Mouse (Mus musculus) heart, postnatal 10 days (tissue): Measurements from ENCODE around the gene Tymp. TPM values are rescaled to one million over a fixed set of nuclear protein-coding genes. Genes with fewer than 3 reads are reported as not detected.

Experiments used
- DNase-seq, 2 experiments: peaks; one replicate each; pipeline ENCODE4 v3.0.0; 2021
- intact Hi-C: fragments of 180-260 bp; cut with DNase I; formaldehyde crosslinking; loops from one replicate; pipeline ENCODE4 v1.15.1; 2025
- total RNA-seq, 2 experiments: library from RNA; stranded (reverse); gene quantifications; 2 replicates each; pipeline ENCODE4 v1.2.3; 2021

Tymp gene
- total RNA-seq, 2 experiments from 2014 or later = 0.31 to 0.64 TPM

DNA sequence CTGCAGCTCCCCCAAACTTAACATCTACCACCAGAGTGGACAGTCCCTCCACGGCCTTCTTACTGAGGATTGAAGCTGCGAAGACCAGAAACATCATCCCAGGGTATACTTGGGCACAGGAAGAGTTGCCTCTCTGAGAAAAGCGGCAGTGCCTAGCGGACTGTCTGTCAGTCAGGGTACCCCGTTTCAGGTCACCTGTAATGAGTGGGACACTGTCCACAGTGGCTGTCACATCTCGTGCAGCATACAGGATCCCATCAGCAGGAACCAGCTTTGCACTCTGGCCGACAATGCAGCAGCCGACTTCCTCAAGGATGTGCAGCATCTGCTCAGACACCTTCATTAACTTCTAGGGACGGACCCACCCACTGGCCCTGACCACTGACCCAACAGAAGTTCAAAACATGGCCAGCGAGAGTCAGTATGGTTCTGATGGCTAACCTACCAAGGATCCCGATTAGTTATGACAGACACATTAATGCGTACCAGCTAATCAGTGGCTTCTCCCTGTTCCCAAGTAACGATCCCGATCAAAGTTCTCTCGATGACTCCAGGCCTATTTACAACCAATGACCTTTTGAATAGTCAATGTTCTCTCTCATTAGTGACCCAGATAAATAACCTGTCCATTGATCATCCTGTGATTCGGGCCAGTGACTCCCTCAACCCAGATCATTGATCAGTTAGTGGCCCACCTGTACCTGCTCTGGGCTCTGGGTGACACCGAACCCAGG, 1.9 kb downstream of the Tymp start:
- intact Hi-C loops = loop anchor here (5.0 kb wide), 2 partner anchors 92 to 152 kb away; no protein-coding TSS in a partner anchor
- DNase-seq = no peak

DNA sequence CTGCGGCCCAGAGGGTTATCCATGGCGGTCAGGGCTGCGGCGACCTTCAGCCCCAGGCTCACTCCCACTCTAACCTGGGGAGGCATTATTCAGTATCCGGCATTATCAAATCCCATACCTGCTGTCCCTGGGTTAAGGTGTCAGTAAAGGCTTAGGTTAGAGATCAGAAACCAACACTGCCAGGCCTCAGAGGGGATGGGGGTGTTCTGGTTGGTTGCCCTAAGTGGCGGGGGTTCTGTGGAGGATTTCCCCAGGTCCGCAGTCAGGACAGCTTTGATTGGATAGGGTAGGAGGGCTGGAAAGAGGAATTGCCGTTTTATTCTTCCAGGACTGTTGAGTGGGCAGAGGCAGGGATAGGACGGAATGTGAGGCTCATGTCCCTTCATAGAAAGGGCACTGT, 2.5 kb downstream of the Tymp start:
- intact Hi-C loops = loop anchor here (5.0 kb wide), 1 partner anchor 93 kb away; no protein-coding TSS in a partner anchor

DNA sequence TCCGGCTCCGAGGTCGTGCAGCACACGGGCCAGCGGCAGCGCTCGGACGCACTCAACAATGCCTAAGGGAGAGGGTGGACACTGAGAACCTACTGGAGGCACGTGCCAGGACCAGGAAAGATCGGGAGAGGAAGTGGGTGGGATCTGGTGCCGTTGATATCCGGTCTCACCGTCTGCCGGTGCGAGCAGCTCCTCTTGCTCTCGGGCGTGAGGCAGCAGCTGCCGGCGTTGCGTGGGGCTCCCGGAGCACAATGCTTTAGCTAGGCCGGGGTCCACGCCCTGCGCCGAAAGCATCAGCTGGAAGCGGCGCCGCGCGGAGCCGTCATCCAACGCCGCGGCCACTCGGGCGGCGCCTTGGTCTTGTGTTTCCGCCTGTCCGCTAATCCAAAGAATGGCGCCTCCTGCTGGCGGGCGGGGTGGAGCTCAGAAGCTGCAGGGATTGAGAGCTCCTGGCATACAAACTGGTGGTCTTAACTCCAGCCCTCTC, 3.0 kb downstream of the Tymp start, which contains the start of gene Sco2:
TSS of gene Sco2 (minus strand) at position 85 of the 487 bp plus-strand sequence.
- intact Hi-C loops = loop anchor here (2.0 to 5.0 kb wide), 2 partner anchors 17 to 93 kb away; no protein-coding TSS in a partner anchor
- peak; percentile 94 to 98 for DNase-seq

More for the DNA sequence above, 2.5 kb downstream of the Tymp start:
- DNase-seq = no peak

DNA sequence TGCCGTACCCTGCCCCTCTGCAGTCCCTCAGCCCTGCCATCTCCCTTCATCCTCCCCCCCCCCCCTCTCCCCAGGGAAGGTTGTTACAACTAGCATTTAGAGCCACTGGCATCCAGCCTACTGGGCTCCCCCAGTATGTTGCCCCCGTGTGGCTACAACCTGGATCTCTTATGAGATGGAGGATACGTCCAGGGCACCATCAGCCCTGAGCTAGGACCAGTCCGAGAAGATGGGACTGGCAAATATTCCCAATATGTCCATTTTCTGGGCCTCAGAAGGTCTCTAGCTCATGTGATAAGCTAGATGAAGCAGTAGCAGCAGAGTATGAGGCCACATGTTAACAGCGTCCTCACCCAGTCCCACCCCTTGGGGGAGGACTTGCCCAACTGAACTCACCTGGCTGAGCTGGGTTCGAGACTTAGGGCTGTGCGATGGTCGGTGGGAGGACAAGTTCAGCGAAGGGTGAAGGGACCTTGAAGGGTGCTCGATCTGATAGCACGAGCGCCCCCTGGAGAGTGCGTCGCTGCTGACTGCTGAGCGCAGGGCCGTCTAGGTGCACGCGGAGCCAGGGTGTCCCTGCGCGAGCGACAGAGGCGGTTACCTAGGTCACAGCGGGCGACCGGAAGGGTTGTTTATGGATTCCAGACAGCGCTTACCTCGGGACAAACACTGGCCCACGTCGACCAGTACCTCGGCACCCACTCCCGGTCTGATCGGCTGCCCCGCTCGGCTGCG, 3.6 kb downstream of the Tymp start:
- intact Hi-C loops = loop anchor here (2.0 to 5.0 kb wide), 2 partner anchors 16 to 94 kb away; no protein-coding TSS in a partner anchor
- DNase-seq = peak; percentile 88 to 89

DNA sequence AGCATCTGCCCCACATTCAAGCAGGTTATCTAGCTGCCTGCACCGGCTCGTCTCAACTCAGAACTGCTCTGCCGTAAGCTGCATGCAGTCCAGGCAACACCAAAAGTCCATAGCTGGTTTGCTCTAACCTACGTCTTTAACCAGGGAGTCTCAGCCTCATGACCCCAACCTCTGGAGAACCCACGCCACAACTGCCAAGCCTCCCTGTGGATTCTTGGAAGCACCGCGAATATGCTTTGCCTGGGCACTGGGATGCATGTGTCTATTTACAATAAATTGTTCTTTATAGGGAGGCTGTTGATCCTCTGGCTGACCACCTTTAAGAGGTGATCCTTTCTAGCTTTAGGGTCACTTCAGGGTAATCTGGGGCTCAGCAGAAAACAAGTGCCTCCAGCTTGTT, 4.3 kb downstream of the Tymp start:
- intact Hi-C loops = loop anchor here (2.0 to 5.0 kb wide), 2 partner anchors 16 to 95 kb away; no protein-coding TSS in a partner anchor
- DNase-seq = no peak

DNA sequence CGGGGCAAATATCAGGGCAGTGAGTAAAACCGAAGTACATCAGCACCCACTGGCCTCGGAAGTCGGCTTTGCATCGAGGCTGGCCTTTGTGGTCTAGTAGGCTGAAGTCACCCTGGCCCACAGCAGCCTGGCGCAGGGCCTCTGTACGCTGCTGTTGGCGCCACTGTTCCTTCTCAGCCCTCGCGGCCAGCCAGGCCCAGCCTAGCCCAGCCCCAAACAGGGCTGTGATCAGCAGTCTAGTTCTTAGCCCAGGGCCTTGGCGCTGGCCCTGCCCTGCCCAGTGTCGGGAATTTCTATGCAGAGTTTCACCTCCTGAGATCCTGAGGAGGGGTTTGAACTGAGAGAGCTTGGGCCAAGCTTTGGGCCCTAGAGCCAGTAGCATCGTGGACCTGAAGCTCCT, 4.8 kb downstream of the Tymp start:
- intact Hi-C loops = loop anchor here (2.0 to 5.0 kb wide), 2 partner anchors 15 to 95 kb away; no protein-coding TSS in a partner anchor
- DNase-seq = no peak

DNA sequence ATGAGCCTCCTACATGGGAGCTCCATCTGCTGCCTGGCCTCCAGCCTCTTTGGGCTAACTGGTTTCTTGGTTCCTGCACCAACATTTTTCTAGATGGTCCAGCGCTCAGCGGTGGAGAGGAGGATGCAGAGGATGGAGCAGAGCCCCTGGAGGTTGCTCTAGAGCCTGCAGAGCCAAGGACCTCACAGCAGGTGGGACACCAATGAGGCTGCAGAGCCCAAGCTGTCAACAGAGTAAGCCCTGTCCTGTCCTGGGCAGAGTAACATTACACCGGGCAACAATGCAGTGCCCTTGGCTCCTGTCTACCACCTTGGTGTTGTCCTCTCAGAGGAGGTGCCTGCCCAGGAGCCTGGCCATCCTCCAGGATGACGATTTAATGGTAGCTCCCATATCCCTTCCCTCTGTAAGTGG, 11.7 kb downstream of the Tymp start:
- intact Hi-C loops = no loop called here

DNA sequence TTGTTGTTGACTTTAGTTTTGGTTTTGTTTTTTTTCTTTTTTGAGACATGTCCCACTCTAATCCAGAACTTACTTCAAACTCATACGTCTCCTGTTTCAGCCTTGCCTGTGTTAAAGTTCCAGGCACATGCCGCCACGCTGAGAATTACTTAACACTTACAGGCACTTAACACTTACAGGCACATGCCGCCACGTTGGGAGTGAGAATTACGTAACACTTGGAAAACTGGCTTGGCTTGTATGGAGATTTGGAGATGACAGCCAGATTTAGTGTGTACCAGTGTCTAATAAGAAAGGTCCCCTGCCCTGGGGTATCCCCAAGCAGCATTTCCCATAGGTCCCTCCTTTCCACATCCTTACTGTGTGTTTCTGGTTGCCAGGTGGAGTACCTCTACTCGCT, 13.8 kb downstream of the Tymp start:
- intact Hi-C loops = loop anchor here (5.0 kb wide), 1 partner anchor 86 kb away; no protein-coding TSS in a partner anchor
- no peak for DNase-seq

More for the DNA sequence above, 11.7 kb downstream of the Tymp start:
- no peak for DNase-seq

DNA sequence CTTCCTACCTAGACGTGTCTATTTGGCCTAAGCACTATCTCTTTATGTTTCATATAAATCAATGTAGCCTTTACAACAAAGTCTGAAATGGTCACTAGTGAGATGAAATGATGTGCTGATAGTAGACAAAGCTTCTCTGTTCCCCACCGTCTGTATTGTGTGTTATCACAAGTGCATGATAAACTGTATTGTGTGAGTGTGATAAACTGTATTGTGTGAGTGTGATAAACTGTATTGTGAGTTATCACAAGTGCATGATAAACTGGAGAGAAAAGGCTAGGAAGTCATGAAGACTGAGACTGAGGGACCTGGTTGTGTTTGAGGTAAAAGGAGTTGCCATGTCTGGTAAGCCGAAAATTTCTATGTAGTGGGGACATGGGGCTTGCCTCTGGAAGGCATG, 18.1 kb downstream of the Tymp start:
- intact Hi-C loops = no loop called here
- DNase-seq = no peak

DNA sequence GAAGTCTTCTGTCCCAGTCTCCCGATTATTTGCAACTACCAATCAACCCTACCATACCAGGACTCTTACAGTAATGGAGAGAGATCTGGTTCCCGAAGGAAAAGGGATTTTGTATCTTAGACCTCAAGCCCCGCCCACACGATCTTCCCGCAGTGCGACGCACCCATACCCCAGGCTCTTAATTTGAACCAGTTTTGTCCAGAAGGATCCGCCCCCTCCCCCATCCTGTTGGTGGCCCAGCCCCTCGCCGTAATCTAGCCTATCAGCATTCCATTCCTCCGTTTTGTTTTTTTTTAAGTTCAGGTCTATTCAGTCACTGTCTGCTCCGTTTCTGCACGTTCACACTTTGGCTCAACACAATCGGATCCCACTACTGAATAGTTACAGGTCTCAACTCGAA, 20.5 kb downstream of the Tymp start:
- intact Hi-C loops = loop anchor here (2.0 kb wide), 1 partner anchor 16 kb away; the partner anchor contains the start of gene Sco2
- peak; percentile 77 for DNase-seq

DNA sequence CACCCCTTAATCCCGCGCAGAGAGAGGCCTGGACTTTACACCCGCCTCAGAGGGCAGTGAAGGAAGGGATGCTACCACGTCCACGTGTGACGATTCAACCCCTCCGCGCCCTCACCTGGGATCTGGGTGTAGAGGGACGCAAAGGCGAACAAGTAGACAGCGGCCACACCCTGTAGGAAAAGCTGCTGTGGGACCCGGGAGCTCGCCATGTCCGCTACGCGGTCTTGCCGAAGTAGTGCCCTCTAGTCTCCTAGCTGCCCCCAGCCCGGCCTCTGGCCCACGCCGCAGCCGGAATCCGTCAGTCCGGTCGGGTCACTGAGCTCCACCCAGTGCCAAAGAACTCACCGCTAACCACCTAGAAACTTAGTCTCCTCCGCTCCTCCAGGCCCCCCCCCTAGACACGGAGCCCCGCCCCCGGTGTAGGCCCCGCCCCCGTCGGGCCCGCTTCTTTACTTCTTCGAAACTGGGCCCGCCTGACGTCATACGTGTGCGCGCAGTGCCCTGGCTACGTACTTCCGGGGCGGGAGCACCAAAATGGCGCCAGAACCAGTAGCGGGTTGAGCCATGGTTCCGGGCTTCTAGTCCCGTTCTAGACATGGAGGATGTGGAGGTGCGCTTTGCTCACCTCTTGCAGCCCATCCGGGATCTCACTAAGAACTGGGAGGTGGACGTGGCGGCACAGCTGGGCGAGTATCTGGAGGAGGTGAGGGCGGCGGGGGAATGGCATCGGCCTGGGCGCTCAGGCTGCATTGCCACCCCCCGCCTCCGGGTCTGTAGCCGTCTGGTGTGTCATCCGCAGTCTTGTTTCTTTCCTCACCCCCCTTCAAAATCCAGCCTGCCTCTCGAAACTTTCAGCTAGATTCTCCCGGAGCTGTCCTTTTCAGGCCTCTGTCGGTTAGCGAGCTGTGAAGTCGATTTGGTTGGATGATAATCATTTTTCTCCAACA, 21.3 kb downstream of the Tymp start, which contains the start of the genes Lmf2 and Ncaph2:
TSS of gene Lmf2 (minus strand) at position 419 of the 947 bp plus-strand sequence.
TSS of gene Ncaph2 (plus strand) at position 479 of the 947 bp plus-strand sequence.
- intact Hi-C loops = loop anchor here (2.0 kb wide), 1 partner anchor 17 kb away; the partner anchor contains the start of gene Sco2
- DNase-seq = peak; percentile 96 to 99

DNA sequence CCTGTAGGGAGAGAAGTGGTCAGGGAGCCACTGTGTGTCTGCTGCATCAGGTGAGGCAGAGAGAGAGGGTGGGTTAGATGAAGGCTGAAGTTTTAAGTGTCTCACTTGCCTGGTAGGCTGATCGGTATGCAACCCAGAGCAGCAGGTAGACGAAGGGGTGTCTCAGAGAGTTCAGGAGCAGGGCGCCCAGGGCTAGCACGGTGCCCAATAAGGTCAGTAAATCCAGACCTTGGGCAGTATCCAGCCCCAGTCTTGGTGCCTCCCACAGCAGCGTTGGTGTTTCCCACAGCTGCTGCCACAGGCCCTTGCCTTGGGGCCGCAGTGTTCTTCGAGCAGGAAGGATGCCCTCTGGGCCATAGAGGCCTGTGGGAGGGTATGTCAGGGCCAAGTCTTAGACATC, 22.4 kb downstream of the Tymp start:
- intact Hi-C loops = no loop called here
- no peak for DNase-seq

DNA sequence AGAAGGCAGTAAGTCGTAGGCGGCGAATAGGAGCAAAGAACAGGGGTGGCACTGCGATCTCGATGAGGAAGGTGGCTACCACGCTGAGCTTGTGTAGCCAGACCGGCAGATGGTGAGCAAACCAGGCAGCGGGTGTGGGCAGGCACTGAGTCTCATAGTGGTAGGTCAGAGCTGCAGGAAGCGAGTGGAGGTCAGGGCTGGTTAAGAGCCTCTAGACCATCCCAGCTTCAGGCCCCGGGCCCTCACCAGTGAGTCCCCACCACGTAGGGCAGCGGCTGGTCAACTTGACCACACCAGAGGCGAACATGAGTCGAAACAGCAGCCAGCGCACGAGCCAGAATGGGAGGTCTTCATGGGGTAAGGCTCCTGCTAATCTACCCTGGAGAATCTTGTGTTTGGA, 23.0 kb downstream of the Tymp start:
- intact Hi-C loops = no loop called here
- no peak for DNase-seq

DNA sequence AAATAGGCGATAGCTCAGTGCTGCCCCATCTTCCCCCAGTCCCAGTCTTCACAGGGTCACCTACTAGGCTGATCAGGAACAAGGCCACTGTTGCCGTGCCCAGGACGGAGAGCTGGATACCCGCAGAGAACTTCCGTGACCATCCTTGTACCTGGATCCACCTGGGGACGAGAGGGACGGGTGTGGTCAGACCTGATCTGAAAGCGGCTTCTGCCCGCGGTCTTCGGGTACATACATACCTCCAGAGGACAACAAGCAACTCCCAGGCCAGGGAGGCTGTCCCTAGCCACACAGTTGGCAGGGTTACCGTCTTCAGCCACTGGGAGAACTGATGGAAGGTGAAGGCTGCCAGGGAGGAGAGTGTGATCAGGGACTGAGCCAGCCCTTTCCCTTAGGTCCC, 24.0 kb downstream of the Tymp start:
- intact Hi-C loops = no loop called here

DNA sequence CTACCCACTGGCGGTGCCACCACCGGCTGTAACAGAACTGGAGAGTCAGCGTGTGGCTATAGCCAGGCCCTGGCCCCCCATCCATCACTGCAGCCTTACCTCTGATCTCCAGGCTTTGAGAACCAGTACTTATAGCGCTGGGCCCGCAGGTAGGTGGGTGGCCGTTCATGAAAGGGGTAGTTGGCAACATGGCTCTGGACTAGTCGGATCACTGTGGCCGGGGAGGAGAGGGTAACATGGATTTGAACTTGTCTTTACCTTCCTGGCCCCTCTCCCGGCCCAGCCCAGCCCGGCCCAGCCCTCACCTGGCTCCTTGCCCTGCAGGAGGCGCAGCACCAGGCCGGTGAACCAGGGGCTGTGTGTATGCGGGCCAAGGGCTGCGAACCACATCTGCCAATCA, 24.8 kb downstream of the Tymp start:
- intact Hi-C loops = no loop called here
- no peak for DNase-seq

More for the DNA sequence above, 24.0 kb downstream of the Tymp start:
- no peak for DNase-seq

DNA sequence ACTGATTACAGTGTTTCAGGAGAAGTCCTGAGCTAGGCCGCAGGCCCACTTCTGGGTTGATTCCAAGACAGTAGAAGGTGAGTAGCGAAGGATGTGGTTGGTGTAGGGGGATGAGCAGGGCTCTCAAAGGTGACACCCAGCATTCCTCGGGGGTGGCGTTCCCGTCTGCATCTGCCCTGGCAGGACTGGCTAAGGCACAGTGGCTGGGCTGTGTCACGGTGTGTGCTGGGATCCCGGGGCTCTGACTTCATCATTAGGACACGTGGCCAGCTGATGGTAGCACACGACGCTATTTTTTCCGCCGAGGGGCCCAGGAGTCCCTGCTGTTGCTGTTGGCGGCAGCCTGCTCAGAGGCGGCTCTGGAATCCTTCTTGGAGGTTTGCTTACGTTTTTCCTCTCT, 25.5 kb downstream of the Tymp start:
- no peak for DNase-seq
- intact Hi-C loops = loop anchor here (2.0 kb wide), 1 partner anchor 35 kb away; no protein-coding TSS in a partner anchor

DNA sequence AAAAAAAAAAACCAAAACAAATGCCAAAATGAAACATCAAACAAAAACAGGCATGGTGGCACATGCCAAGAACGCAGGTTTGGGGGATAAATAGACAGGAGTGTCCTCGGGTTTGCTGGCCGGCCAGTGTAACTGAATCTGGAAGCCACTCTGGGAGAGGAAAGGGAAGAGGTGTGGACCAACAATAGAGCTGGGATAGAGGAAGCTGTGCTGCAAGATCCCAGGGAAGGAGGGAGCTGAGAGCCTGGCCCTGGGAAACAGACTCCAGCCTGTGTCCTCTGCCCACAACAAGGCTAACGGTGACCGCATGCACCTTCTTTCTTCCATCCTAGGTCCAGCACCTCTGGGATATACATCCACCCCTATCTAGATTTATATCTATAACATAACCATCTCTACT, 26.4 kb downstream of the Tymp start:
- intact Hi-C loops = loop anchor here (2.0 kb wide), 1 partner anchor 34 kb away; no protein-coding TSS in a partner anchor
- peak; percentile 28 to 33 for DNase-seq

DNA sequence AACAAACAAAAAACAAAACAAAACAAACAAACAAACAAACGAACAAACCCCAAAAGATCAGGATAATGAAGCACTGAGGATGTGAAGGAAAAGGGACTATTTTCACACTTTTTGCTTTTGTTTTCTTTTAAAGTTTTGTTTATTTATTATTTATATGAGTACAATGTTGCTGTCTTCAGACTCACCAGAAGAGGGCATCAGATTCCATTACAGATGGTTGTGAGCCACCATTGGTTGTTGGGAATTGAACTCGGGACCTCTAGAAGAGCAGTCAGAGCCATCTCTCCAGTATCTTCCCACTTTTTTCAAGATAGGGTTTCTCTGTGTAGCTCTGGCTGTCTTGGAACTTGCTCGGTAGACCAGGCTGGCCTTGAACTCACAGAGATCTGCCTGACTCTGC, 33.5 kb downstream of the Tymp start:
- no peak for DNase-seq
- intact Hi-C loops = no loop called here

DNA sequence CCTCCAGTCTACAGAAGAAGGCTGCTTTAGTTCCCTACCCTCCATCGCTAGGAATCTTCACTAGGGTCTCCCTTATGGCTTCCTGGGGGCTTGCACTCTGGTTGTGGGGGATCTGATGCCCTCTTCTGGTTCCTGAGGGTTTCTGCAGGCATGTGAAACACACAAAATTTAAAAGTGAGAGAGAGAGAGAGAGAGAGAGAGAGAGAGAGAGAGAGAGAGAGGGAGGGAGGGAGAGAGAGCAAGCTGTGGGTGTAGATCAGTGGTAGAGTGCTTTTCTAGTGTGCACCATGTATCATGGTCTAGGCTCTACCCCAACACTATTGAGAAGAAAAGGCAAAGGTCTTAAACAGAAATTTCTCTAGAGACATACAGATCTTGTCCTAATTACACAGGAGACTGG, 35.2 kb downstream of the Tymp start:
- intact Hi-C loops = no loop called here
- no peak for DNase-seq

DNA sequence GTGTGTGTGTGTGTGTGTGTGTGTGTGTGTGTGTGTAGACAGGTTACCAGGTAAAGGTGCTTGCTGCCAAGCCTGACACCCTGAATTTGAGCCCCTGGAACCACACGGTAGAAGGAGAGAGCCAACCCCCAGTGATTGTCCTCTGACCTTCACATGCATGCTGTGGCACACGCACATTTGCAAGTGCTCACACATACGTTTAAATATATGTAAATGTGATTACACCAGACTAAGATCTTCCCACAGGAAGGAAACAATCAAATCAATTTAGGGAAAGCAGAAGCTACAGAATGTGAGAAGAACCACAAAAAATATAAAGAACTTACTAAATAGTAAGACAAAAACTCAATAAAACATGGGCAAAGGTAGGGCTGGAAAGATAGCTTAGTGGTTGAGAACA, 36.7 kb downstream of the Tymp start:
- intact Hi-C loops = no loop called here
- no peak for DNase-seq
